Mouse (Mus musculus): ENCODE measurements around the gene Pdcl3. TPM values are rescaled to one million over a fixed set of nuclear protein-coding genes. Genes with fewer than 3 reads are reported as not detected.
A peak's percentile ranks its signal among the peaks of the same experiment; 100 is the strongest.
"Not testable (repeated sequence)": the region's sequence is repeated elsewhere in the genome, so short reads cannot be mapped to it uniquely, and the experiment has no call there.

Gene Pdcl3
- polyA plus RNA-seq, 1 experiment from 2014 or later = 171 TPM

DNA sequence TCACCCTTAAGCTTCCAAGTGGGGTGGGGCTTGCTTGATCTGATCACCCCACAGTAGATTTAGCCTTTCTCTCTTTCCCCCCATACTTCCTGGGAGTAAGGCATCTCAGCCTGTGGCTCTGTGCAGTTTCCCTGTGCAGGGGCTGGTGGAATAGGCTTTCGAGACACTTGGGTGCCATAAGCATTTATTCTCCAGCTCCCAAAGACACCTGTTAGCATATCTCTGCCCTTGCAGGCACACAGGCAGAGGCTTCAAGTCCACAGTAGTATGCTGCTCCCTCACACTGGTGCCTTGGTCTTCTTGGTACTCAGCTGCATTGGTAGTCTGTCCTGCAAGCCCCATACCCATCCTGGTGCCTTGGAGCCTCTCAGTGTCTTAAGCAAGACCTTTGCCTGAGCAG, 40.4 kb downstream of the Pdcl3 start:
- WGBS = 88% methylated on average over 1 of the region's 1 CpGs
- Histone ChIP-seq H3K27me3 (replicated peaks) (no peaks in the 10 kb centered on the region), H3K9ac (replicated peaks) (no peak overlapping the region), H3K4me1 (peaks cover 14% of the 10 kb centered on the region), H3K4me2 (no peak overlapping the region), H3K9me3 (replicated peaks) (no peaks in the 10 kb centered on the region), H3K4me3 (replicated peaks) (no peak overlapping the region), H3K36me3 (no peaks in the 10 kb centered on the region), H3K27ac (replicated peaks) (no peak overlapping the region)
- ATAC-seq (ENCODE audit: low FRiP score) = no peak

DNA sequence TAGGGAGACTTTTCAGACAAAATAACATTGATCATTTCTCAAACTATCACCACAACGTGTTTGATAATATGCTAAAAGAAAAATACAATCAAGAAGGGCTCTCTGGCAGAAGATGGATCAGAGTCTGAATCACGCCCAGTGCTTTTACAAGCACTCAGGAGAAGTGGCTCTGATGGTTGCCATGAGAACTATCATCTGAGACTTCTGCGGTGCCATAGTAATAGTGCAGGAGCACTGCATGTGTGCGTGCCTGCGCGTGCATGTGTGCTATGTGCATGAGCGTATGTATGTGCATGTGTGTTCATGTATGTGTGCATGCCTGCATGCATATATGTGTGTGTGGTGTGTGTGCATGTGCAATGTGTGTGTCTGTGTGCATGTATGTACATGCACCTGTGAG, 43.8 kb downstream of the Pdcl3 start:
- H3K36me3 ChIP-seq = no peaks in the 10 kb centered on the region
- WGBS = 83% methylated on average over 7 of the region's 7 CpGs

DNA sequence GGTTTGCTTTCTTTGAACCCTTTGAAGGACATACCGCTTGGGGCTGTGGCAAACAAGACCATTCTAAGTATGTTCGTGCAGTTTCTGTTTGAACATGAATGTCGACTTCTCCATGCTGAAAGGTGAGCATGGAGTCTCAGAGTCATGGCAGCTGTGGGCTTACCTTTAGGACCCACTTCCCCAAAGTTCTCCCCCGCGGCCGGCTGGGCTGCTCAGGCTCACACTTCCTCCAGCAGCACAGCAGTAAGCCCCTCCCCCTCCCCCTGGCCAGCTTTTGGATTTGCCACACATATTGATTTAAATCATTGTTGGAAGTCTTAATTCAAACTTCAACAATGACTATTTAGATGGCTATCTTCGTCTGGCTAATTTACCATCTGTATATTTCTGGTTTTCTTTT, 44.7 kb downstream of the Pdcl3 start:
- H3K4me1 ChIP-seq = peaks cover 9% of the 10 kb centered on the region; the same call in 1 of the 2 replicates
- H3K9me3 ChIP-seq (replicated peaks) = no peaks in the 10 kb centered on the region
- no peak for ATAC-seq (ENCODE audit: low FRiP score)
- H3K27me3 ChIP-seq (replicated peaks) = no peaks in the 10 kb centered on the region
- no peak overlapping the region for H3K4me3 ChIP-seq (replicated peaks)
- no peaks in the 10 kb centered on the region for H3K36me3 ChIP-seq
- H3K27ac ChIP-seq (replicated peaks) = no peak overlapping the region
- H3K4me2 ChIP-seq = peak overlapping the region; percentile 39
- 19% methylated on average over 7 of the region's 7 CpGs for WGBS
- no peak overlapping the region for H3K9ac ChIP-seq (replicated peaks)

More for the DNA sequence above, 43.8 kb downstream of the Pdcl3 start:
- no peak overlapping the region for H3K9ac ChIP-seq (replicated peaks)
- no peak overlapping the region for H3K4me3 ChIP-seq (replicated peaks)
- no peaks in the 10 kb centered on the region for H3K9me3 ChIP-seq (replicated peaks)
- no peak overlapping the region for H3K4me2 ChIP-seq
- H3K4me1 ChIP-seq = peaks cover 14% of the 10 kb centered on the region
- H3K27me3 ChIP-seq (replicated peaks) = no peaks in the 10 kb centered on the region
- ATAC-seq (ENCODE audit: low FRiP score) = no peak
- H3K27ac ChIP-seq (replicated peaks) = no peak overlapping the region

DNA sequence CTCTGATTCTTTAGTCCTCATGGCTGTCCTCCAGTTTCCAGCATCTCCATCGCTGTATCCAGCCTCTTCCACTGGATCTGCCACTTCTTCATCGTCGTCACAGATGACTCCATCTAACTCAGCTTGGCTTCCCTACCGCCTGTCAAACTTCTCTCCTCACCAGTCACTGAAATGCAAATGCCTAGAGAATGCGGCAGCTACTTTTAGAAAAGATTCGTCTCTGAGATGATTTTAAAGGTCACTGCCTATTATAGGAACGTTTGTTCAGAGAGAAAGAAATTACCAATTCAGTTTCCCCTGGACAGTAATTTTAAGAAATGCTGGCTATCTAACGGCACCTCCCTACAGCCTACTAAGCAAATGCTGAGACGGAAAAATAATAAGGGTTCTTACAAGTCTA, 50.4 kb downstream of the Pdcl3 start:
- WGBS = 82% methylated on average over 9 of the region's 9 CpGs
- no peak for ATAC-seq (ENCODE audit: low FRiP score)
- H3K9ac ChIP-seq (replicated peaks) = no peak overlapping the region
- H3K27me3 ChIP-seq (replicated peaks) = no peaks in the 10 kb centered on the region
- no peaks in the 10 kb centered on the region for H3K36me3 ChIP-seq
- no peaks in the 10 kb centered on the region for H3K9me3 ChIP-seq (replicated peaks)
- H3K27ac ChIP-seq (replicated peaks) = no peak overlapping the region
- H3K4me2 ChIP-seq = no peak overlapping the region
- H3K4me3 ChIP-seq (replicated peaks) = no peak overlapping the region
- H3K4me1 ChIP-seq = no peaks in the 10 kb centered on the region

DNA sequence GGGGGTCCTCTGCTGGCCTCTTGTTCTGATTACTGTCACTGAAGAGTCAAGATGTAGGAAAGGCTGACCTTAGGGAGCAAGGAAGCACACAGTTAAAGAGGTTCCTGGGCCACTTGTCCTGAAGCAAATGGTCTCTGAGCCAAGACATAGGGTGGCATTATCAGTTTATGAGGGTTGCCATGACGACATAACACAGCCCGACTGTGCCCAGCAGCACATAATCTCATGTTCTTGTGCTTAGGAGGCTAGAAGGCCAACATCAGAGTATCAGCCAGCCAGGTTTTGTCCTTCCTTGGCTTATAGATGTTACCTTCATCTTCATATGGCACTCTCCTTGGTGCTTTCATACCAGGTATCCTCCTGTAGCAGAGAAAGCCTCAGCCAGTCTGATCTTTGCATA, 56.8 kb downstream of the Pdcl3 start:
- H3K4me3 ChIP-seq (replicated peaks) = no peak overlapping the region
- H3K27me3 ChIP-seq (replicated peaks) = no peaks in the 10 kb centered on the region
- no peak for ATAC-seq (ENCODE audit: low FRiP score)
- no peak overlapping the region for H3K4me2 ChIP-seq
- H3K9ac ChIP-seq (replicated peaks) = no peak overlapping the region
- 59% methylated on average over 2 of the region's 2 CpGs for WGBS
- no peaks in the 10 kb centered on the region for H3K36me3 ChIP-seq
- H3K9me3 ChIP-seq (replicated peaks) = no peaks in the 10 kb centered on the region
- no peak overlapping the region for H3K27ac ChIP-seq (replicated peaks)
- no peaks in the 10 kb centered on the region for H3K4me1 ChIP-seq

DNA sequence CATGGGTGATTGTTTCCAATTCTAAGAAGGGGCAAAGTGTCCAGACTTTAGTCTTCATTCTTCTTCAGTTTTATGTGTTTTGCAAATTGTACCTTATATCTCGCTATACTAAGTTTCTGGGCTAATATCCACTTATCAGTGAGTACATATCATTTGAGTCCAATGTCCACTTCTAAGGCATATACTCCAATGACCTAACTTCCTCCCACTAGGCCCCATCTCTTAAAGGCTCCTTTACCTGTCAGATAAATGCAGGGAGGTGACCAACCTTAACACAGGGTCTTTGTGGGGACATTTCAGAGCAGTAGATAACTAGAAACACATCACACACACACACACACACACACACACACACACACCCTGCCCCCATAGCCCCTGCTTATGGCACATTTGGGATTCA, 59.0 kb downstream of the Pdcl3 start:
- H3K36me3 ChIP-seq; ATAC-seq (ENCODE audit: low FRiP score); H3K4me2 ChIP-seq; H3K9ac ChIP-seq (replicated peaks); H3K9me3 ChIP-seq (replicated peaks); H3K27me3 ChIP-seq (replicated peaks); H3K4me1 ChIP-seq; H3K27ac ChIP-seq (replicated peaks); H3K4me3 ChIP-seq (replicated peaks): not testable (repeated sequence)
- 88% methylated on average over 1 of the region's 1 CpGs for WGBS

- Histone ChIP-seq H3K27ac (replicated peaks) (no peak overlapping the region), H3K36me3 (no peaks in the 10 kb centered on the region), H3K4me3 (replicated peaks) (no peak overlapping the region), H3K9me3 (replicated peaks) (no peaks in the 10 kb centered on the region), H3K9ac (replicated peaks) (no peak overlapping the region), H3K4me2 (no peak overlapping the region), H3K27me3 (replicated peaks) (no peaks in the 10 kb centered on the region), H3K4me1 (no peaks in the 10 kb centered on the region)
- 17% methylated on average over 7 of the region's 7 CpGs for WGBS
- ATAC-seq (ENCODE audit: low FRiP score) = no peak
These were observed 61.3 kb downstream of the Pdcl3 start for GRCm38 (mm10) chr1:39046689-39047088.

Other genes with a start within 250 kb of the Pdcl3 start
- 18.6 and 22.6 TPM in 2 replicates for gene Lonrf2, start 148.9 kb upstream of the Pdcl3 start, polyA plus RNA-seq (2015; fragmentation: Nextera tagmentation; extraction: Ambion mirVana)
- 46.0 and 47.5 TPM in 2 replicates for gene Chst10, start 87.4 kb upstream of the Pdcl3 start, polyA plus RNA-seq (2015; fragmentation: Nextera tagmentation; extraction: Ambion mirVana)
- 8.6 and 9.1 TPM in 2 replicates for gene Nms, start 46.5 kb upstream of the Pdcl3 start, polyA plus RNA-seq (2015; fragmentation: Nextera tagmentation; extraction: Ambion mirVana)
- 1.2 and 1.5 TPM in 2 replicates for gene Npas2, start 208.1 kb downstream of the Pdcl3 start, polyA plus RNA-seq (2015; fragmentation: Nextera tagmentation; extraction: Ambion mirVana)